Mouse (Mus musculus): ENCODE results near the gene Hcrtr1. TPM values are rescaled to one million over a fixed set of nuclear protein-coding genes. Genes with fewer than 3 reads are reported as not detected.
A peak's percentile ranks its signal among the peaks of the same experiment; 100 is the strongest.

Gene Hcrtr1
- polyA plus RNA-seq, 1 experiment = 0.48 TPM

DNA sequence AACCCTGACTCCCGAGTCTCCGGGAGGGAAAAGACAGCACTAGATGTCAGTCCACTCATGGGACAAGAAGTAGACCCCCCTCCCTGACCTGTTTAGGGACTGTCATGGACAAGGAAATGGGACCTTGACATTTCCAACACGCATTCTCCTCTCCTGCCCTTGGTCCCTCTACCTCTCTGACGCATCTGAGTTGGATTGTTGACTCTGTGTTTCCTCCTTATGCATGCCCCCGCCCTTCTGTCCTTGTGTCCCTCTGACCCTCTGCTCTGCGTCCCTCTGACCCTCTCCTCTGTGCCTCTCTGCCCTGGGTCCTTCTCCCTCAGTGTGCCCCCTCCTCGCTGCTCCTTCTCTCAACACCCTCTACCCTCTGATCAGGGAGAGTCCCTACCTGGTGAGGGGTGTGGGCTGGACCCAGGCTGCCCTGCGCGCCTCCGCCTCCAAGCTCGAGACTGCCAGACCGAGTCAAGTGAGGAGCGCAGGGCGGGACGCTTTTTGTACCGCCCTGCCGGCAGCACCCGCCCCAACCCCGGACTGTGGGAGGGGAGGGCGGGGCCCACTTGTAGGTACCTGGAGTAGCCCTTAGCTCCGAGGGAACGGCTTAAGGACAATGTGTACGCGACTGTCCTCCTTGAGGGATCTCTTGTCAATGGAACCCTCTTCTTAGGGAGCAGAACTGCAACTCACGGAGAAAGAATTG, 35.3 kb upstream of the Hcrtr1 start:
- no peak for DNase-seq (ENCODE audit: low read depth in 1 of 2, low spot score in 2 of 2)
- TF ChIP-seq CTCF (IDR thresholded peaks at IDR 0.05; ENCODE audit: extremely low read depth, insufficient read depth, insufficient read length, insufficient replicate concordance) (no peak), POLR2A (IDR thresholded peaks at IDR 0.05; ENCODE audit: low read depth, low read length) (no peak)
- peak overlapping the region; percentile 53 for H3K4me3 ChIP-seq (ENCODE audit: extremely low read depth, insufficient read depth, insufficient read length)
- H3K27ac ChIP-seq (ENCODE audit: insufficient read depth, low read length) = peak overlapping the region; percentile 77
- WGBS = 11% methylated on average over 25 of the region's 25 CpGs
- no peaks in the 10 kb centered on the region for H3K4me1 ChIP-seq (ENCODE audit: control insufficient read depth, insufficient read depth, insufficient read length)
- no peaks in the 10 kb centered on the region for H3K27me3 ChIP-seq (ENCODE audit: control insufficient read depth, insufficient read depth, low read length)
- no peaks in the 10 kb centered on the region for H3K36me3 ChIP-seq (ENCODE audit: control insufficient read depth, insufficient read depth, low read length)

DNA sequence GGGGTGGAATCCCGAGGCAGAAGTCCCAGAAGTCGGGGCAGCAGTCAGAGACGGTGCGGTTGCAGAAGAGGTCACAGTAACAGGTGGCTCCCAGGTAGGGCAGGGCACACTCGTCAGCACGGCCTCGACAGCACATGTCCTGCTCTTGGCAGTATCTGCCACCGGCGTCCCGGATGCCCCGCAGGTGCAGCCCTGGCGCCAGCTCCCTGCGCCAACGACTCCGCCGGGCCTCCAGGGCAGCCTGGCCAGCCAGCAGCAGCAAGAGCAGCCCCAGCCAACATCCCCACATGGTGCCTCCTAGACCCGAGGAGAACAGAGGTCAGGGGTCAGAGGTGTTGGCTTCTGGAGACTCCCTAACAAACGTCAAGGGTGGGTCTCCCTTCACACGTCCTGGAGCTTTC, 34.8 kb upstream of the Hcrtr1 start:
- no peaks in the 10 kb centered on the region for H3K36me3 ChIP-seq (ENCODE audit: control insufficient read depth, insufficient read depth, low read length)
- peak overlapping the region; percentile 53 for H3K4me3 ChIP-seq (ENCODE audit: extremely low read depth, insufficient read depth, insufficient read length)
- no peaks in the 10 kb centered on the region for H3K27me3 ChIP-seq (ENCODE audit: control insufficient read depth, insufficient read depth, low read length)
- no peak for DNase-seq (ENCODE audit: low read depth in 1 of 2, low spot score in 2 of 2)
- TF ChIP-seq CTCF (IDR thresholded peaks at IDR 0.05; ENCODE audit: extremely low read depth, insufficient read depth, insufficient read length, insufficient replicate concordance) (no peak), POLR2A (IDR thresholded peaks at IDR 0.05; ENCODE audit: low read depth, low read length) (no peak)
- WGBS = 71% methylated on average over 19 of the region's 19 CpGs
- peak overlapping the region; percentile 77 for H3K27ac ChIP-seq (ENCODE audit: insufficient read depth, low read length)
- no peaks in the 10 kb centered on the region for H3K4me1 ChIP-seq (ENCODE audit: control insufficient read depth, insufficient read depth, insufficient read length)

DNA sequence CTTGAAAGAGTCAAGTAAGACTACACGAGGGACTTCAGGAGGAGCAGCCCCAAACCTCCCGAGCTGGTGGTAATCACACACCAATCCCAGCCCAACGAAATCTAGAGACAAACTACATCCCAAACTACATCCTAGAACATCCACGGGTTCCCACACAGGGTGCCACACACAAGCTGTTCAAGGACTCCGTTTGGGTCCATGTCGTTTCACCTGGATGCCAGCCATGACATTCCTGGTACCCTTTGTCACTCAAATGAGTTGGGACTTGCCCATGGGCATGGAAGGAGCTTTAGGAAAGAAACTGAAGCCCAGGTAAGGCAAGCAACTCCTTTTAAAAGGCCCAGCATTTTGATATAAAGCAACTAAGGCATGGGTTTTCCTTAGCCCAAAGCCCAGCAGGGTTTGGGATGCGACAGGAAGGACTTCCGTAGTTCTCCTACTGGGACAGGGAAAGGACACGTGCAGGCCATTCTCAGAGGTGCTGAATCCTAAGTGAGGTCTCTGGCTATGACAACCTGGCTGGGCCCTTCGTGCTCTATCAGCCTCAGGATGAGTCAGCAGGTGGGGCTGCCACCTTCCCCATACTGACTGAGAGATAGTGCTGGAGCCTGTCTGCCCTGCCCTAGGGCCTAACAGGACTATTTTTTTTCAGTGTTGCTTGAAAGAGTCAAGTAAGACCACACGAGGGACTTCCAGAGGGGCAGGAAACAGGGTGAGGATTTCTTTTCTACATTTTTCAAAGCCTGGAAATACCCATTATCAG, 34.1 kb upstream of the Hcrtr1 start:
- WGBS = 70% methylated on average over 11 of the region's 11 CpGs
- Histone ChIP-seq H3K4me1 (ENCODE audit: control insufficient read depth, insufficient read depth, insufficient read length) (no peaks in the 10 kb centered on the region), H3K4me3 (ENCODE audit: extremely low read depth, insufficient read depth, insufficient read length) (peak overlapping the region; percentile 53), H3K27ac (ENCODE audit: insufficient read depth, low read length) (peak overlapping the region; percentile 77), H3K36me3 (ENCODE audit: control insufficient read depth, insufficient read depth, low read length) (no peaks in the 10 kb centered on the region), H3K27me3 (ENCODE audit: control insufficient read depth, insufficient read depth, low read length) (no peaks in the 10 kb centered on the region)
- DNase-seq (ENCODE audit: low read depth in 1 of 2, low spot score in 2 of 2) = no peak
- TF ChIP-seq POLR2A (IDR thresholded peaks at IDR 0.05; ENCODE audit: low read depth, low read length) (no peak), CTCF (IDR thresholded peaks at IDR 0.05; ENCODE audit: extremely low read depth, insufficient read depth, insufficient read length, insufficient replicate concordance) (no peak)

DNA sequence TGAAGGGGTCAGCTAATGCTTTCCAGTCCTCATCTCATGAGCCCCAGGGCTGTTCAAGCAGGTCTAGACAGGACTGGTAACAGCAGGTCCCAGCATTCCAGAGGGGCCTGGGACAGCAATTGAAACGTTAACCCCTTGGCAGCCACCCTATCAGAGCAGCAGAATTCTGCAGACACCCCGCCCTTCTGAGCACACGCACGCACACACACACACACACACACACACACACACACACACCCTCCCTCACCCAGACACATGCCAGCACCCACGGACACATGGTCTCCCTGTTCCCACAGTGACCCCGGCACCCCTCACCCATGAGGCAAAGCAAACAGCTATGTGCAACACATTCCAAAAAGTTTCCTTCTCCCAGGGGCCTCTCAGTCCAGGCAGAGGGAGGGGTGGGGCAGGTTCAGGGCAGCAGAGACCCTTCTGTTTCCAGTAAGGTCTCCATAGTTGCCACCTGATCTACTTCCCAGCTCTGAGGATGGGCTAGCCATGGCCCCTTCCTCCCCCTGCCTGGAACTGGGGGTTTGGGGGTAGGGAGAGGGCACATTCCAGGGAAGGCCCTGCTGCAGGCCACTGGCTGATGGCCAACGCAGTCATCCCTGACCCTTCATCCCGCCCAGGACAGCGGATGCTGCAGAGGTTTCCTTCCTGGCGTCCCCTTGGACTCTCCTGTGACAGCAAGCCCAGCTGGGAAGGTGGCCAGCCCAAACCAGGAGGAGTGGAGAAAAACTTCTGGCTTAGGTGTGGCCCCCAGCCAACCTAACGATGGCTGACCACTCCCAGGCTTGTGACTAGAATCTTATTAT, 33.0 kb upstream of the Hcrtr1 start:
- H3K4me1 ChIP-seq (ENCODE audit: control insufficient read depth, insufficient read depth, insufficient read length) = no peaks in the 10 kb centered on the region
- TF ChIP-seq POLR2A (IDR thresholded peaks at IDR 0.05; ENCODE audit: low read depth, low read length) (no peak), CTCF (IDR thresholded peaks at IDR 0.05; ENCODE audit: extremely low read depth, insufficient read depth, insufficient read length, insufficient replicate concordance) (no peak)
- H3K36me3 ChIP-seq (ENCODE audit: control insufficient read depth, insufficient read depth, low read length) = no peaks in the 10 kb centered on the region
- peak overlapping the region; percentile 45; the same call in 1 of the 2 replicates for H3K27ac ChIP-seq (ENCODE audit: insufficient read depth, low read length)
- H3K27me3 ChIP-seq (ENCODE audit: control insufficient read depth, insufficient read depth, low read length) = no peaks in the 10 kb centered on the region
- DNase-seq (ENCODE audit: low read depth in 1 of 2, low spot score in 2 of 2) = no peak
- H3K4me3 ChIP-seq (ENCODE audit: extremely low read depth, insufficient read depth, insufficient read length) = no peak overlapping the region
- WGBS = 82% methylated on average over 11 of the region's 11 CpGs

DNA sequence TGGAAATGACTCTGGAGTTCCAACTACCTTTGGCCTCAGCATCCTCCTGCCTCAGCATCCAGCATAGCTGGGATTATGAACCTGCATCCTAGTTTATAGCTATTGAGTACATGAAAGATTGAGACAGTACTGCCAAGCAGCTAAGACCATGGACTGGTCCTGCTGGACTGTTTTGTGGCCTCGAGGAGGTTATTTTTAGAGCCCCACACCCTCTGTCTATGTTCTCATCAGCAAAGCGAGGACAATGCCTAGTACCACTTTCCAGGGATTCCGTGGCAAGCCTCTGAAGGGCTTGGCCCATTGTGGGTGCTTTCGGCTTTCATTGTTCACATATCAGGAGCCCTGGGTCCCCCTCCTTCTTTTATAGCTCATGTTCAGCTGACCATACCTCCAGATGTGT, 31.2 kb upstream of the Hcrtr1 start:
- TF ChIP-seq POLR2A (IDR thresholded peaks at IDR 0.05; ENCODE audit: low read depth, low read length) = no peak
- TF ChIP-seq CTCF (IDR thresholded peaks at IDR 0.05; ENCODE audit: extremely low read depth, insufficient read depth, insufficient read length, insufficient replicate concordance) = no peak
- no peak overlapping the region for H3K4me3 ChIP-seq (ENCODE audit: extremely low read depth, insufficient read depth, insufficient read length)
- WGBS = 86% methylated on average over 4 of the region's 4 CpGs
- no peaks in the 10 kb centered on the region for H3K36me3 ChIP-seq (ENCODE audit: control insufficient read depth, insufficient read depth, low read length)
- no peaks in the 10 kb centered on the region for H3K4me1 ChIP-seq (ENCODE audit: control insufficient read depth, insufficient read depth, insufficient read length)
- no peaks in the 10 kb centered on the region for H3K27me3 ChIP-seq (ENCODE audit: control insufficient read depth, insufficient read depth, low read length)
- no peak overlapping the region for H3K27ac ChIP-seq (ENCODE audit: insufficient read depth, low read length)
- no peak for DNase-seq (ENCODE audit: low read depth in 1 of 2, low spot score in 2 of 2)

DNA sequence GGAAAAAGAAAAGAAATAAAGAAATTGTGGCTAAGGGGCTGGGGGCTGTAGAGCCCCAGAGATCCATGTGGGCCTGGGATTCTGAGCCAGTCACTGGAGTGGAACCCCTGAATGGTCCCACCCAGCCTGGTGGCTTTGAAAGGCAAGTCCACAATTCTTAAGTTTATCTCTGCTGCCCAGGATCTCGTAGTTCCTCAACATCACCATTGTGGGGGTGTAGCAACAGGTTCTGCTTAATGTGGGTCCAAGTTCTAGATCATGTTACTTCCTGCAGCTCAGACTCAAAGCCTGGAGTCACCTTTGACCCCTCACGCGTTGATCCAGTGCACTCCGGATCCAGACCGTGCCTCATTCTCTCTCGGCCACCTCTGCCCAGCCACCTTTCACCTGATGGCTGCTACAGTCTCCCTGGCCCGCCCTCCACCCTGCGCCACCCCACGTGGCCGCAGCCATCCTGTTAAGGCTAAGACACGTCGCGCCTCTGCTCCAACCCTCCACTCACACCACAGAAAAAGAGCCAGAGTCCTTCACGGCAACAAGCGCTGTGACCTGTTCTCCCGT, 30.3 kb upstream of the Hcrtr1 start:
- Histone ChIP-seq H3K36me3 (ENCODE audit: control insufficient read depth, insufficient read depth, low read length) (no peaks in the 10 kb centered on the region), H3K4me1 (ENCODE audit: control insufficient read depth, insufficient read depth, insufficient read length) (no peaks in the 10 kb centered on the region), H3K4me3 (ENCODE audit: extremely low read depth, insufficient read depth, insufficient read length) (no peak overlapping the region), H3K27ac (ENCODE audit: insufficient read depth, low read length) (no peak overlapping the region), H3K27me3 (ENCODE audit: control insufficient read depth, insufficient read depth, low read length) (no peaks in the 10 kb centered on the region)
- no peak for DNase-seq (ENCODE audit: low read depth in 1 of 2, low spot score in 2 of 2)
- WGBS = 93% methylated on average over 16 of the region's 16 CpGs
- TF ChIP-seq CTCF (IDR thresholded peaks at IDR 0.05; ENCODE audit: extremely low read depth, insufficient read depth, insufficient read length, insufficient replicate concordance) (no peak), POLR2A (IDR thresholded peaks at IDR 0.05; ENCODE audit: low read depth, low read length) (no peak)

Data from spleen, adult 2 months (tissue).